Mouse (Mus musculus) activated CD4-positive, CD25-positive, alpha-beta regulatory T cell, adult 4 months (primary cell): ENCODE results near the gene Rhof. TPM values are rescaled to one million over a fixed set of nuclear protein-coding genes. Genes with fewer than 3 reads are reported as not detected.

Experiments used
- ATAC-seq: one replicate; pipeline ENCODE4 v1.8.0; 2017
- polyA plus RNA-seq, 2 experiments: library from polyadenylated mRNA; unstranded; fragments of 100-300 nt; shearing (Covaris generic); gene quantifications; one replicate each; pipeline ENCODE4 v1.2.1; 2017

Rhof gene
- polyA plus RNA-seq, result 10 to 100 TPM; 54.3 to 75.1 TPM

DNA sequence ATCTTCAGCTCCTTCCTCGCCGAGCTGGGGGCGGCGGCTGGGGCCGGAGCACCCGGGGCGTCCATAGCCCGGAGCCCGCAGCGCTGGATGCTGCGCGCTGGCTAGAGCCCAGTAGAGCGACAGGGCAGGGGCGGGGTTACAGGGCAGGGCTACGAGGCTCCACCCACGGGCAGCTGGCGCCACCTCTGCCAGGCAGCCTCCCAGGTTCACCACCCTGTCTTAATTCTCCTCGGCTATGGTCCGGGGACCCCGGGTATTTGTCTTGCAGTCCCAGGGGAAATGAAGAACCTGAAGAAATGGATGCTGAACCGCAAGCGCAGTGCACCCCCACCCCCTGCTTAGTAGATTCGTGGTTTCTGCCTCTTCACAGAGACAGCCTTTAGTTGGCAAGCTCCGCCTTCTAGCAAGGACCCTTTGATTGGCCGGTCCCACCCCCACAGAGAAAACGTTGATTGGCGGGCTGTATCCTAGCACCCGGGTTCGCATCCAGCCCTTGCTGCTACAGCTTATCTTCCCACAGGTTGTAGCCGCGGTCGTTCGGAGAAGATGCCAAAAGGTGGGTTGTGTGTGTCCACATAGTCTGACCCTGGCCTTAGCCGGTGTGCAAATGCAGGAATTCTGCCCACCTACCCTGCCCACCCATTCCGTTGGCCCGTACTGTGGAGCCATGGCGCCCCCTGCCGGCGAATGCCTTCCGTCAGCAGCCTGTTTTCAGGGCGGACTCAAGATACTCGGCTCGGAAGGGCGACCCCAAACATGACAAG, at the start of gene Rhof:
Gene Rhof, minus strand, starts transcription at position 385 of the 764 bp plus-strand sequence.
- ATAC-seq, result peak; percentile 60

DNA sequence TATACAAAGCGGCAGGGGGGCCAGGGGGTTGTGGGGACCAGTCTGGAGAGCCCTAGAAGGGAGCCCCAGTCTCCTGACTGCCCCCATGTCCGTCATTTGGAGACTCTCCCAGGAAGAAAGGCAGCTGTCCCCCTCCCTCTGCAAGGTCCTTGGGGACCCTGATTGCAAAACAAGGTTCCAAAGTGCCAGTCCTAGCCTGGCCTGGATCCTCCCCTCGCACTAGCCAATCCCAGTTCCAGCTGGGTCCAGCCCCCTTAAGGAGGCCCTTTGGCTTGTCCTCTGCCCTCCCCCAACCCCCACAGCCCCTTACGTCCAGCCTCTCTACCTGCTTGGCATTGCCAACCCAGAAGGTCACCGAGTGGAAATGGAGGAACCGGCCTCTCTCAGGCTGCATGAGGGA, 49.0 kb upstream of the Rhof start:
- ATAC-seq, result no peak

DNA sequence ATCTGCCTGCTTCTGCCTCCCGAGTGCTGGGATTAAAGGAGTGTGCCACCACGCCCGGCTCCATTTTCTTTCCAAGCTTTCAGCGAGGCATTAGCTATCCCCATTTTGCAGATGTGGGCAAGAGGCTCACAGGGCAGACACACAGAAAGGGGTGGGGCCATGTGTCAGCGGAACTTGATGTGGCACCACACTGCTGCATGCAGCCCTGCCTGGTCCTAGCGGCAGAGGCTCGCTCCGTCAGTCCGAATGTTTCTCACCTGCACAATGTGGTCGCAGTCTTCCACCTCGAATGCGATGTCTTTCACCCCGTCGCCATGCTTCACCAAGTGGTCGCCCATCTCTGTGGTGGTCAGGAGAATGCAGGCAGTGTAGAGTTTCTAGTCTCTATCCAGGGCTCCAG, 47.9 kb upstream of the Rhof start:
- ATAC-seq, result no peak

DNA sequence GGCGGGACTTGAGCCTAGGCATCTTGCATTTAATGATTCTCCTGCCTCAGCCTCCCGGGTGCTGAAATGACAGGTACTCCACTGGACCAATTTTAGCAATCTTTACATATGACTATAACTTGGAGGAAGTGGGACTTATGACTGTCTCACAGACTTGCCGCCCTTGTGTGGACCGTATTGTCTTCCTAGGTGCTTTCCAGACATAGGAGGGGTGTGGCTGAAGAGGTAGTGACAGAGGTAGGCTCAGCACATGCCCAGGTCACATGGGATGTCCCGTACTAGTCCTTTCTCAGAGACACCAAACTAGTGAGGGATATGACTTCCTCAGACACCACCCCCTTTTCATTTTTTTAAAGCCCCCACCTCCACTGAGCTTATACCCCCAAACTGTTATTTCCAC, 46.3 kb upstream of the Rhof start:
- ATAC-seq, result no peak

DNA sequence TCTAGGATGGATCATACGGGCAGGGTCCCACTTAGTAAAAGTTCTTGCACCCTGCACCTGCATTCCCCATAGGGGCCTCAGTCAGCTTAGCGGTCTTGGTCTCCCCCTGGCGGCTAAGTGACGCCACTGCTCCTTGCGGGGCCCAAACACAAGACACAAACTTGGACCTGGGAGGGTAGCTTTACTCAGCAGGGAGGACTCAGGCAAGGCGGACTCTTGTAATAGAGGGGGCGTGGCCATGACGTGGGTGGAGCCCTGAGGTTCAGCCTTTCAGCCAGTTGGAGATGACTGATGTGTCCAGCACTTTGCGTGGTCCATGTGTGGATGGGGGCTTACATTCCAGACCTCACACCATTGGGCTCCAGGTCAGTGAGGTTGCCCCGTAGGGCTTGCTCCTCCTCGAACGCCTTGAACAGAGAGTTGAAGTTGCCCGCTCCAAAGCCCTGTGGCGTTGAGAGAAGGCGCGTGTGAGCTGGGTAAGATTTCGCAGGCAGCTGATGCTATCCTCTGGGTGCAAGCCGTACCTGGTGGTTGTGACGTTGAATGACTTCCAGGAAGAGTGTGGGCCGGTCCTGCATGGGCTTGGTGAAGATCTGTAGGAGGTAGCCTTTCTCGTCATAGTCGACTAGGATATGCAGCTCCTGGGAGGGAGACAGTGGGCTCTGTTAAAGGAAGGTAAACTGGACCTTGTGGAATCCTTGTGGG, 39.3 kb upstream of the Rhof start:
- ATAC-seq, result peak; percentile 77

DNA sequence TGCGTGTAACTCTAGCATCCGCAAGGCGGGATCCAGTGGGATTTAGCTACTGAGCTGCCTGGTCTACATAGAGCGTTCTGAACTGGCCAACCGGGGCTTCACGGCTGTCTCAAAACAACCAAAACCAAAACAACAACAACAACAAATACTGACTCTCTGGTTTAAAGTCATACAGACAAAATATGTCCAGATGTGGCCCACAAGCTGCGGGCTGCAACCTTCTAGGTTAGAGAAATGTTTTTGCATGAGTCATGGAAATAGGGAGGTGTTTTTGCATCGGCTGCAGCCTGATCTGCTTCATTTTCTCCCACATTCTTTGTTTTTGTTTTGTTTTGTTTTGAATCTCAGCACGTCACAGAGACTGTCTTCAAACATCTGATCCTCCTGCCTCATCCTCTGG, 37.9 kb upstream of the Rhof start:
- ATAC-seq, result no peak

DNA sequence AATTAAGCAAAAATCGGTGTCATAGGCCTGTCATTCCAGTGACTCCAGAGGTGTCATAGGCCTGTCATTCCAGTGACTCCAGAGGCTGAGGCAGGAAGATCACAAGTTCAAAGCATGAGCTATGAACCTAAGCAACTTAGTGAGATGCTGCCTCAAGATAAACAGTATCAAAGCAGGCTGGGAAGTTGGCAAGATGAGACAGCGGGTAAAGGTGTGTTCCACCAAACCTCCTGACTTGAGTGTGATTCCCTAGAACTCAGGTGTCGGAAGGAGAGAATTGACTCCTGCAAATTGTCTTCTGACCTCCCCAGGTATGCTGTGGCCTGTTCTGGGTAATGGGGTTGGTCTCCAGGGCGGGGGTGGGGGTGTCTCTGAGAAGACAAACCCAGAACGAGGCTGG, 36.8 kb upstream of the Rhof start, which contains the start of gene Psmd9:
Gene Psmd9, plus strand, starts transcription at position 130 of the 400 bp plus-strand sequence.
- ATAC-seq, result no peak

DNA sequence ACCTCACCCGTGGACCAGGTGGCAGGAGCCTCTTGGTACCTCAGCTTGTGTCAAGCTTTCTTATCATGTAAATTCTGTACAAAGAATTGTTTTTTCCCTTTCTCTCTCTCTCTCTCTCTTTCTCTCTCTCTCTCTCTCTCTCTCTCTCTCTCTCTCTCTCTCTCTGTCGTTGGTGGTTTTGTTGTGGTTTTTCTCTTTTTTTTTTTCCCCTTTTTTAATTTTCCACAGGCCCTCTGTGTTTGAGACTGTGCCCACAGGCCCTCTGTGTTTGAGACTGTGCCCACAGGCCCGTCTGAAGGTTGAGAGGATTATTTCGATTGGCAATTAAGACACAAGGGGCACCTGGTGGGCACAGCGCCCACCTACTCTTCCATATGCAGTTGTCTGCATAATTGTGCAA, 35.1 kb upstream of the Rhof start:
- no peak for ATAC-seq

DNA sequence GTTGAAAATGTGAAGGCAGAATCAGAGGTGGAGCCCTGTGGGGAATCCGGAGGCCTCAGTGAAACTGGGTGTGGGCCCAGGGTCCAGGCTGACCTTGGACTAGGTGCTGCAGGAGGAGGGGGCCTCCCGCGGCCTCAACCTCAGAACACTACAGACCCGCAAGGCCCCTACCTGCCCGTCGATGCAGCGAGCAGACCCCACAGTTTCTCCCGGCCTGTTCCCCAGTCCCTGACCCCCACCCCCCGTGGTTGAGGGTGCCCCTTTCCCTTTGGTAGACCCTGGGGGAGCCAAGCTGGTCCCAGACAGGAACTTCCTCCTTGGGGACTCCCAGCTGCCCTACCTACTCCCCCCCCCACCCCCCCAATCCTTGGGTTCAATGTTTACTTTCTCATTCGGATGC, 33.9 kb upstream of the Rhof start:
- no peak for ATAC-seq

DNA sequence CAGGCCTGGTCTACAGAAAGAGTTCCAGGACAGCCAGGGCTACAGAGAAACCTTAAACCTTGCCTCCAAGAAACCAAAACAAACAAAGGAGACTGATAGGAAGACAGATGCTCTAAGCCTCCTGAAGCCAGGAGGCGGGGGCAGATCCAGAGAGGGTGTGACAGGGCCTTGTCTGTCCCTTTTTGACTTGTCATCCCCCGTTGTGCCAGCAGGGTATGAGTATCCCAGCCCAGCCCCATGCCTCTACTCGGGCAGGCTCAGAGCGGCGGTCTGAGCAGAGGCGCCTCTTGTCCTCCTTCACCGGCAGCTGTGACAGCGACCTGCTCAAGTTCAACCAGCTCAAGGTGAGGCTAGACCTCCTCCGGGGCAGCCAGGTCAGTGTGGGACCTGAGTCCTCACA, 30.4 kb upstream of the Rhof start:
- ATAC-seq, result no peak

DNA sequence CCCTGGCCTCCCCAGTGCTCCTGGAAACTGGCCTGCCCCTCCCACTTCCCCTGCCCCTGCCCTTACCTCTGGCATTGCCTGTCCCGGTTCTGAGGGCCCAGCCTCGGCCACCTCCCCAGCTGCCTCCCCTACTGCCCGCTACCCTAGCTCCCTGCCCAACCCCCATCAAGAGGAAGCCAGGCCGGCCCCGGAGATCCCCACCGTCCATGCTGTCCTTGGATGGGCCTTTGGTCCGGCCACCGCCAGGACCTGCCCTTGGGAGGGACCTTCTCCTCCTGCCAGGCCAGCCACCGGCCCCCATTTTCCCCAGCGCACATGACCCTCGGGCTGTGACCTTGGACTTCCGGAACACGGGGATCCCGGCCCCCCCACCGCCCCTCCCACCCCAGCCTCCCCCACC, 27.8 kb upstream of the Rhof start:
- no peak for ATAC-seq

DNA sequence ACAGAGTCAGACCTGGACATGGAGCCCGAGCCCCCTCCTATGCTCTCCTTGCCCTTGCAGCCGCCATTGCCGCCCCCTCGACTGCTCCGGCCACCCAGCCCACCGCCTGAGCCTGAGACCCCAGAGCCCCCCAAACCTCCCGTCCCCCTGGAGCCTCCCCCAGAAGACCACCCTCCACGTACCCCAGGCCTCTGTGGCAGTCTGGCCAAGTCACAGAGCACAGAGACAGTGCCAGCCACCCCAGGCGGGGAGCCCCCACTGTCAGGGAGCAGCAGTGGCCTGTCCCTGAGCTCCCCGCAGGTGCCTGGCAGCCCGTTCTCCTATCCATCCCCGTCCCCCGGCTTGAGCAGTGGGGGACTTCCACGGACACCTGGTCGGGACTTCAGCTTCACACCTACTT, 27.4 kb upstream of the Rhof start:
- ATAC-seq, result no peak

DNA sequence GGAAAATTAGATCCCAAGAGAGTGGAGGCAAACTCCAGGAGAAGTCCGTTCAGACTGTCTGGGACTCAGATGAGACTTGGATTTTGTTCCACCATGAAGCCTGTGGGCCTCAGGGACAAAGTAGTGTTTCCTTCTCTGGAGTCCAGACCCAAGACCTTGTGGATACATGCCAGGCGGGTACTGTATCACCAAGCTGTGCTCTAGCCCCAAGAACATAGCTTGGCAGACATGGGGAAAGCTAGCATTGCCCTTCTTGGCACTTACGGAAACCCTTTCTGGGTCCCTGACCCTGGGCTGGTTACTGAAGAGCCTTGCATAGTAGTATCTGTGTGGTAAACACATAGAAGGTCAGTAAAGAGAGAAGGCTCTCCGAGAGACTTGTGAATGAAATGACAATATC, 27.0 kb upstream of the Rhof start:
- no peak for ATAC-seq

DNA sequence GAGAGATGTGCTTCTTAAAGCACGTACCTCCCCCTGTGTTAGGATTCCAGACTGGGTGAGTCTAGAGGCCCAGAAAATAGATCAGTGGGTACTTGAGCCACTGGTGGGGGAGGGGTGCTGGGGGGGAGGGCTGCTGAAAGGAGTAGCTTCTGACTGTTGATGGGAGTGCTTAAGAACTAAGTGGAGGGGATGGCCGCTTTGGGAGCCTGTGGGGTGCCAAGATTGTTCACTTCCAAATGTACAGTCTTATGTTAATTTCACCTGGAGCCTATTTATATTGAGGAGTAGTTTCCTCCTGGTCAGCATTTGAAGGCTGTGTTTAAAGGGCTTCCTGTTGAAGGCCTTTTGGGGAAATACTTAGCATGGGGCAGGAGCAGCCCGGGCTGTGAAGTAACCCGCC, 25.5 kb upstream of the Rhof start:
- no peak for ATAC-seq

DNA sequence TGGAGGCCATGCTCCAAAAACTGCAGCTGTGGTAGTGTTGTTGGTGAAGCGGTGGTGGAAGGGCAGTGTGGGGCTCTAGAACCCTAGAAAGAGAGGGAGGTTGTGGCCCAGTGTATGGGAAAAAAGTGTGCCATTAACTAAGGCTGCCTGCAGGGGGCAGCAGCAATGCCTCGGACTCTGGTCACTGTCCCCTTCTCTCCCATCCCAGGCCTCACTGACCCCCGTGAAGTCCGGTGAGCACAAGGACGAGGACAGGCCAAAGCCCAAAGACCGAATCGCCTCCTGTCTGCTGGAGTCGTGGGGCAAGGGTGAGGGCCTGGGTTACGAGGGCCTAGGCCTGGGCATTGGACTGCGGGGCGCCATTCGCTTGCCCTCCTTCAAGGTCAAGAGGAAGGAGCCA, 24.3 kb upstream of the Rhof start:
- ATAC-seq, result no peak

DNA sequence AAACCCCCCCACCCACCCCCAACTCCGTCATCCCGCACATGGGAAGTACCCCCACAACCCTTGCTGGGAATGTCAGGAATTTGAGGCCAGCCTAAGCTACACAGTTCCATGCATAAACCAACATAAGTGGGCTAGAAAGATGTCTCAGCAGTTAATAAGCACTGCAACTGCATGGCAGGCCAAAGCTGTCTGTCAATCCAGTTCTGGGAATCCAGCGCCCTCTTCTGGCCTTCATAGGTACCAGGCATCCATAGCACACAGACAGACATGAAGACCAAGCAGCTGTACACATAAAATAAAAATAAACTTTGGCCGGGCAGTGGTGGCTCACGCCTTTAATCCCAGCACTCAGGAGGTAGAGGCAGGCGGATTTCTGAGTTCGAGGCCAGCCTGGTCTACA, 22.9 kb upstream of the Rhof start:
- no peak for ATAC-seq

DNA sequence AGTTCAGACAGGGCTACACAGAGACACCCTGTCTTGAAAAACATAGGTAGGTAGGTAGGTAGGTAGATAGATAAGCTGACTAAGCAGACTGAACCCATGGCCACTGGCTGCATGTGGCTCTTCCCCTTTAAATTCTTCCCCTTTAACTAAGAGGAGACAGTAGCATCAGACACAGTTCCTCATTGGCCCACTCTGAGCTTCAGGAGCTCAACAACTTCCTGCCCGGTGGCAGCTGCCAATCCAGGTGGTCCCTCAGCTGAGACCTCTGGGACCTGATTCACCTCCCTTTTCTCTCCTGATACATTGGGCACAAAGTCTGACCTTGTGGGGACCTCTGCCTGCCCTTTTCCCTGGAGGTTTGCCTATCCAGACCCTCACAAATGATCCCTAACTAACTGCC, 20.4 kb upstream of the Rhof start:
- ATAC-seq, result no peak

DNA sequence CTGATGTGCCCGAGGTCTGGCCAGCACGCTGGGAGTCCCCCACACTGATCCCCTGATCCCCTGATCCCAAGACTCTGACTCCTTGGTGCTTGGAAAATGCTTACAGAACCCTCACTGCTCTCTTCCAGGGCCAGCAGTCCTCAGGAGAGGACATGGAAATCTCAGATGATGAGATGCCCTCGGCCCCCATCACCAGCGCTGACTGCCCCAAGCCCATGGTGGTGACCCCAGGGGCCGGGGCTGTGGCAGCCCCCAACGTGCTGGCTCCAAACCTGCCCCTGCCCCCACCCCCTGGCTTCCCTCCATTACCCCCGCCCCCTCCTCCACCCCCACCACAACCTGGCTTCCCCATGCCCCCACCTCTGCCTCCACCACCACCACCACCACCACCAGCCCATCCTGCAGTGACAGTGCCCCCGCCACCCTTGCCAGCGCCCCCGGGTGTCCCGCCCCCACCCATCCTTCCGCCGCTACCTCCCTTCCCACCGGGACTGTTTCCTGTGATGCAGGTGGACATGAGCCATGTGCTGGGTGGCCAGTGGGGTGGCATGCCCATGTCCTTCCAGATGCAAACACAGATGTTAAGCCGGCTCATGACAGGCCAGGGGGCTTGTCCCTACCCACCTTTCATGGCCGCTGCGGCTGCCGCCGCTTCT, 19.3 kb upstream of the Rhof start:
- no peak for ATAC-seq

DNA sequence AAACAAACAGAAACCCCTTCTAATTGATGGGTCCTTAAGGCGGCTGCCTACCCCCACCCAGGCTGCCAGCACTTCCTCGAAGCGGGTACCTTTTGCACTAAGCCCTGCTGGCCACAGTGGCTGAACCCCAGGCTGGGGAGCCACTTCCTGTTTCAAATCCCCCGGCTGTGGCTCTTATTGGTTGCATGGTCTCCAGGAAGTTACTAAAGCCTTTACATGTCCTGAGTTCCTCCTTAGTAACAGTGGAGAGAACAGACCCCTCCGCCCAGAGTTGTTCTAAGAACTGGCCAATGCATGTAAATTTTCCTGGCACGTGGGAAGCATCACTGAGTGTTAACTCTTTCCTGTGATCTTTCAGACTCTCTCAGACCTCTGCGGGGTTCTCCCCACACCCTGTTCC, 18.6 kb upstream of the Rhof start:
- peak; percentile 76 for ATAC-seq

DNA sequence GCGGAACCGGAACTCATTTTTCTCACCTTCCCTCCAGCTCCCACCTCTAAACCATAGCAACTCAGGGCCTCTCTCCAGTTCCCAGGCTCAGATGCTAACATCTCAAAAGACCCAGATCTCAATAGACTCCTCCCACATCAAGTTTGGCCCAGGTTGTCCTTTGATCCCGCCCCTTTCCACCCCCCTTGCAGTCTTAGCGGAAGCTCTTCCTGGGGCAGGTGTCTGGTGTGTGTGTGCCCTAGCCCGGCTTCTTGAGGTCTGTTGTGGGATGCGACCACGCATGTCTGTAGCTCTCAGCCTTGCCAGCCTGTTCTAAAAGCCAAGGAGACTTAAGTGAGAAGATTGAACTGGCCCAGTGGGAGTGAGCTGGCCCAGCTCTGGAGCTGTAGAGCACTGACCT, 18.1 kb upstream of the Rhof start:
- ATAC-seq, result peak; percentile 69

DNA sequence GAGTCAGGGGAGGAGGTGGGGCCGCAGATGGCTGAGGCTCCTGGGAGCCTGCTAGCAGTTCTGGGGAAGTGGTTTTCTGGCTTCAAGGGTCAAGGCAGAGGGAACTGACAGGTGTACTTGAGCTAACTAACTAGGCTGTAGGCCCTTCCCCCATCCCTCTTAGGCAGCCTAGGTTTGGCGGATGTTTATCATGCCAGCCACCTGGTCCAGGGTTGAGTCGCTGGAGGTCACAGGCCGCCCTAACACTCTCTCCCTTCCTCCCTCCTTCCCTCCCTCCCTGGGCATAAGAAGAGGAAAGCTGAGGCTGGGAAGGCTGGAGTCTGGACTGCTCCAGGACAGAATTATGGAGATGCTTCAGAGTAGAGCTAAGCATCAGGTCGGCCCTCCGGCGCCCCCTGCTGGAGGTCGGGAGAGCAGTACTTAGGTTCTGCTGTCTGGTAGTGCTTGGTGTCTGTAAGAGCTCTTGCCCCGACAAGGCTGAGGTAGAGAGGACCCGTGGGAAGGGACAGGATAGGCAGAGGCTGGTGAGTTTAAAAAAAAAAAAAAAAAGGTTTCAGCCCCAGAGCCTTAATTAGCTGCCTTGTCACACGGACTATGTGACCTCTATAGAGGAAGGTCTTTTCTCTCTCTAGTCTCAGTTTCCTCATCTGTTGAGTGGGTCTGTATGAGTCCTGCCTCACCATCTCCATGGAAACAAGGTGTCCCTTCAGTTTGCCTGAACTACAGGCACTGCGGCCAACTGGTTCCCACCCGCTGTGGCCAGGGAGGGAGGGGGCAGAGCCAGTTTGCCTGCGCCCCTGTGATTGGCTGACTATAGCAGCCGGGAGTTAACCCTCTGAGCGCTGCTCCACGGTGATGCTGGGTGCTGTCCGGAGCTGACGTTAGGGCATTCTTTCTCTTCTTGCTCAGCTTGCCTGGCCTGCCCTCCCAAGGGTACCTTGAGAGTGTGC, 17.2 kb upstream of the Rhof start:
- peak; percentile 49 for ATAC-seq

DNA sequence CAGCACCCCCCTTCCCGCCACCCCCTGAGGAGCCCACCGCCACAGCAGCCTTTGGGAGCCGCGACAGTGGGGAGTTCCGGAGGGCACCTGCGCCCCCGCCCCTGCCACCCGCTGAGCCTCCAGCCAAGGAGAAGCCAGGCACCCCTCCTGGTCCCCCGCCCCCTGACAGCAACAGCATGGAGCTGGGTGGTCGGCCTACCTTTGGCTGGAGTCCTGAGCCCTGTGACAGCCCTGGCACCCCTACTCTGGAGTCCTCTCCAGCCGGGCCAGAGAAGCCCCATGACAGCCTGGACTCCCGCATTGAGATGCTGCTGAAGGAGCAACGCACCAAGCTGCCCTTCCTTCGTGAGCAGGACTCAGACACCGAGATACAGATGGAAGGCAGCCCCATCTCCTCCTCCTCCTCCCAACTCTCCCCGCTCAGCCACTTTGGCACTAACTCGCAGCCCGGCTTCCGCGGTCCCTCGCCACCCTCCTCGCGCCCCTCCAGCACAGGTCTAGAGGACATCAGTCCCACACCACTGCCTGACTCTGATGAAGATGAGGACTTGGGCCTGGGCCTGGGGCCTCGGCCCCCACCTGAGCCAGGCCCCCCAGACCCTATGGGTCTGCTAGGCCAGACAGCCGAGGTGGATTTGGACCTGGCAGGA, 15.7 kb upstream of the Rhof start:
- ATAC-seq, result no peak
